Mouse (Mus musculus) embryonic stem cell, embryonic (primary cell): ENCODE results near the gene Fam71e2.

Experiments
- CTCF ChIA-PET, 4 experiments: fragments of 300-600 bp in 2 of 4; fragments of 350-600 bp in 2 of 4; sonication (Branson Sonifier 250); formaldehyde crosslinking; loops; one replicate each; lab custom pipeline; 2022; ENCODE audit warnings: inconsistent platforms in 2 of 4; lab: Charles Lee
- POLR2A ChIA-PET, 4 experiments: fragments of 300-600 bp in 2 of 4; fragments of 350-600 bp in 2 of 4; sonication (Branson Sonifier 250); formaldehyde crosslinking; loops; one replicate each; lab custom pipeline; 2022; ENCODE audit warnings: antibody characterized with exemption in 4 of 4, inconsistent platforms in 1 of 4; lab: Charles Lee

Gene Fam71e2

DNA sequence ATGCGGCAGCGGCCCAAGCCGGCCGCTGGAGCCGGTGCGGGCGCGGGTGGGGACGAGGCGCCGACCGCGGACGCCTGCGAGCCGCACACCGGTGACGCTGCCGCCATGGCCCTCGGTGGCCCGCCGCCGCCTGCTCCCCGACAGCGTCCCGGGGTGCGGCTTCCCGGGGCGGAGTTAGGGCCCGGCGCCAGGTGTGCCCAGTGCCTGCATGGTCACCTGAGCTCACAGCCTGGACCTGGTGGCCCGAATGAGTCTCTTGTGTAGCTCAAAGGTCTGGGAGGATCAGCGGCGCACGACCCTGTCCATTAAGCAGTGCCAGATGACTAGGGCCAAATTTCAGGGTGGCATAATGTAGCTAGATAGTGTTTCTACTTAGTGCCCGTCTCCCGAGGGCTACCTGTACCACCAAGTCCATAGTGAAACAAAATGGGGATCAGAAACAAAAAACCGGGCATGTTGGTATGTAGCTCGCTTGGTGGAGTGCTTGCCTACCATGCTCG, 18.4 kb upstream of the Fam71e2 start, which contains the start of gene Tmem238:
Gene Tmem238, minus strand, starts transcription at position 221 of the 500 bp plus-strand sequence.
- CTCF ChIA-PET = interaction anchor here (0.7 to 1.6 kb wide), 7 partner anchors 12 to 244 kb away, joined by 3 to 6 read pairs (median 3); partner anchors contain the start of gene Syt5 (in 1 of the 4)
- POLR2A ChIA-PET = interaction anchor here (0.6 to 25.1 kb wide), 98 partner anchors 8 to 1499 kb away, joined by 3 to 989 read pairs (median 5); partner anchors contain the start of genes Cox6b2 (in 4 of the 4), Hspbp1 (in 3 of the 4), Isoc2a (in 3 of the 4) and Kmt5c (in 3 of the 4)

DNA sequence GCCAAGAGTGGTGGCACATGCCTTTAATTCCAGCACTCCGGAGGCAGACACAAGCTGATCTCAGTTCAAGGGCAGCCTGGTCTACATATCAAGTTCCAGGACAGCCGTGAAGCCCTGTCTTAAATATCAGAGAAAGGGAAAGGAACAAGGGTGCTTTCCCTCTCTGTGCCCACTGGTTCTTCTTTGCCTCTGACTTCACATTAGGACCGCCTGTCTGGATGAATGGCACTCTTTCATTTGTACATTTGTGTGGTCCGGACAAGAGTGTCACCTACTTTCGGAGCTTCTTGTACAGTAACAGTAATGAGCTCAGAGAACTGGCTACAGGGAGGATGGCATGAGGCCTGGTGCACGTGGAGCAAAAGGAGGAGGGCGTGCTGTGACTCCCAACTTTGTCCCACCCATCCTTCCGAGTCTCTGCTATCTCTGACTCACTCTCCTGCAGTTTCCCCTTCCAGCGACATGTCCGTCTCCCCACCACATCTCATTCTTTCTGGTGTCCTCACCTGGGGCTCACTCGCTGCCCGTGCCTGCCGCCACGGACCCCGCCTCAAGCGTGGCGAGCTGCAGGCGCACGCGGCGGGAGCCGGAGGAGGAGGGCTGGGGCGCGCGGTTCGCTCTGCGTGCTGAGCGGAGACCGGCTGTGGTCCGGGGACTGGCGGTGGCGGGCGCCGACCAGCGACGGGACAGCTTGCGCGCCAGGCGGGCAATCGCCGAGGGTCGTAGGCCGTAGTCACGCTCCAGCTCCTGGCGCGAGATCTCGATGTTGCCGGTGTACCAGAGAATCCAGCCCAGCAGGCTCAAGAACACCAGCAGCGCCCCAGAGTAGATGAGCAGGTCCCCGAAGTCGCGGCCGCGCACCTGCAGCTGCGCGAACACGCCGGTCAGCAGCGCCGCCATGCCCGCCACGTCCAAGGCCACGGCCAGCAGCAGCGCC, 17.7 kb upstream of the Fam71e2 start:
- POLR2A ChIA-PET = interaction anchor here (0.5 to 25.1 kb wide), 112 partner anchors 7 to 1572 kb away, joined by 3 to 989 read pairs (median 5); partner anchors contain the start of genes Cox6b2 (in 4 of the 4), Hspbp1 (in 3 of the 4), Isoc2a (in 3 of the 4) and Kmt5c (in 3 of the 4)

DNA sequence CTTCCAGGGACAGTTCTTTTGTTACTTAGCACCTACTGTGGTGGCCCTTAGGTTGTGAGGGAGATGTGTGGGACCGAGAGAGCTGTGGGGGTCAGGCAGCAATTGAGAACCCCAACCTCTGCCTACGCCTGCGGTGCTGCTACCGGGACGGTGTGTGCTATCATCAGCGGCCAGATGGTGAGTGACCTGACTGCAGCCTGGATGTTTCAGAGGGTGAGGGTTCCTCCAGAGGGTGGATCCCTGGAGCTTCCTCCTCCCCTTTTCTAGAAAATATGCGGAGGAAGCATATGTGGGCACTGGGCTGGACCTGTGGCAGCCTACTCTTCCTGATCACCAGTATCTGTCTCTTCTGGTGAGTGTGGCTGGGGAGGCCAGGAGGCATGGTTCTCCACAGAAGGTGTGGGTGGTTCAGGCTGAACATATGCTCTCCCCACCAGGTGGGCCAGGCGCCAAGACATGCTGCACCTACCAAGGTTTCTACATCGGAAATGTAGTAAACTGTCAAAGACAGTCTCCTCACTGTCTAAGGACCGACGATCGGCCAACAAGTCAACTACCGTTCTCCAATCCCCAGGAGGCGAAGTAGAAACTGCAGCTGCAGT, 12.7 kb upstream of the Fam71e2 start:
- ChIA-PET POLR2A (interaction anchor here (0.6 to 9.8 kb wide), 28 partner anchors 9 to 285 kb away, joined by 3 to 132 read pairs (median 4); partner anchors contain the start of genes Rpl28 (in 4 of the 4), Cox6b2 (in 3 of the 4), Ube2s (in 3 of the 4) and Kmt5c (in 2 of the 4)), CTCF (interaction anchor here in 3 of 4 experiments (0.6 to 1.4 kb wide), 5 partner anchors 23 to 128 kb away, joined by 3 to 6 read pairs (median 3); partner anchors contain the start of genes Cox6b2 (in 1 of the 3) and Hspbp1 (in 1 of the 3))

More for the DNA sequence above, 17.7 kb upstream of the Fam71e2 start:
- CTCF ChIA-PET = interaction anchor here (0.5 to 1.6 kb wide), 8 partner anchors 12 to 241 kb away, joined by 3 to 6 read pairs (median 3); partner anchors contain the start of gene Syt5 (in 1 of the 4)

DNA sequence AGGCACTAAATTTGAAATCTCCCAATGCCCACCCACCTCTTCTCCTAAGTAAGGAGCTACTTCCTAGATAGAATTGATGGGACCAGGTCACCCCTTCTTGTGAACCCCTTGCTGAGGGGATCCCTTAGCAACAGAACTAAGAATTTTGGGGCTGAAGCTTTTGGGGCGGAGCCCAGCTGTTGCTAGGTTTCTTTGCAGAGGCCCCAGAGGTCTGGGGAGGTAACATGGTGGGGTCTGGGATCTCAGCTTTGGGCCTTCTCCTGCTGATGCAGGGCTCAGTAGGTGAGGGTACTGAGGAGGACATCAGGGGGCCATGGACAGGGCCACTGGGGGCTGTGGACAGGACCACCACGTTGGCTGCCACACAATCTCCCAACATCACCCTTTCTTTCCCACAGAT, 11.7 kb upstream of the Fam71e2 start, which contains the start of the genes Il11 and Tmem190:
Gene Il11, minus strand, starts transcription at position 101 of the 400 bp plus-strand sequence.
Gene Tmem190, plus strand, starts transcription at position 179 of the 400 bp plus-strand sequence.
- POLR2A ChIA-PET = interaction anchor here (0.5 to 9.8 kb wide), 17 partner anchors 10 to 251 kb away, joined by 3 to 132 read pairs (median 6); partner anchors contain the start of genes Rpl28 (in 4 of the 4), Cox6b2 (in 2 of the 4) and Ube2s (in 2 of the 4)
- CTCF ChIA-PET = interaction anchor here in 3 of 4 experiments (0.6 to 1.4 kb wide), 3 partner anchors 24 to 255 kb away, joined by 3 to 4 read pairs (median 3); no protein-coding TSS in a partner anchor

DNA sequence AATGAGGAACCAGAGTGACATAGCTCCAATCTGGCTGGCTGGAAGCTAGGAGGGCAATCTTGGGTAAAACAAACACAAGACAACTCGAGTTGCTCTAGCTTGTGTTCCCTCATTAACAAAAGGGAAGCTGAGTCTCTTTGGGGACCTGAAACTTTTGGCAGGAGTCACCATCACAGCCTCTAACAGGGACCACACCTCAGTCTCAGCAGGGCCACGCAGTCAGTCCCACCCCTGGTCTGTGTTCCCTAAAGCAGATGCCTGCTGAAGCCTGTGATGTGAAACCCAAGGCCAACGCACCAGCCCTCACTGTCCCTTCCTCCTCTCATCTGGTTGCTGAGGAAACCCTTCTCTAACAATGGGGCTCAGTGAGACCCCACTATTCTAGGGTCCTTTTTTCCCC, 11.0 kb upstream of the Fam71e2 start:
- CTCF ChIA-PET = interaction anchor here in 2 of 4 experiments (0.6 to 1.5 kb wide), 3 partner anchors 77 to 254 kb away, joined by 3 to 4 read pairs (median 4); no protein-coding TSS in a partner anchor
- POLR2A ChIA-PET = interaction anchor here in 3 of 4 experiments (0.7 to 9.8 kb wide), 21 partner anchors 7 to 222 kb away, joined by 3 to 132 read pairs (median 8); partner anchors contain the start of genes Rpl28 (in 3 of the 3), Cox6b2 (in 2 of the 3), Ube2s (in 2 of the 3) and Kmt5c (in 1 of the 3)

DNA sequence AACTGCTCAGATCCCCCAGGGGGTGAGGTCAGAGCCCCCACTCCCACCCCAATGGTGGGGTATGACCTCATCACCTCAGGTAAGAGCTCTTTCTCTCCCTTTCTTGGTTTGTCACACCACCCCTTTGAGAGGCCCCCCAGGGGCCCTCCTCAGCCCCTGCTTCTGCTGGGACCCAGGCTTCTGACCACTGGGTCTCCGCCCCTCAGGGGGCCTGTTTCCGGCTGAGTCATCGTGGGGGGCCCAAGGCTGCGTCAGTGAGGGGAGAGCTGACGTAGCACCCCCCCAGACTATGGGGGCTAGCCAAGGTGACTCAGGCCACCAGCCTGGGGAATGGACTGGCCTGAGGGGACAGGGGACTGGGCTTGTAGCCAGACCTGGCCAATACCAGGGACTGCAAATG, 8.8 kb upstream of the Fam71e2 start:
- ChIA-PET CTCF (interaction anchor here in 1 of 4 experiments (1.1 kb wide), 1 partner anchor 27 kb away, joined by 3 read pairs; the partner anchor contains the start of gene Cox6b2), POLR2A (interaction anchor here in 3 of 4 experiments (0.5 to 10.9 kb wide), 15 partner anchors 9 to 163 kb away, joined by 3 to 152 read pairs (median 9); partner anchors contain the start of genes Rpl28 (in 3 of the 3), Cox6b2 (in 2 of the 3), Tmem238 (in 2 of the 3) and Ube2s (in 1 of the 3))

DNA sequence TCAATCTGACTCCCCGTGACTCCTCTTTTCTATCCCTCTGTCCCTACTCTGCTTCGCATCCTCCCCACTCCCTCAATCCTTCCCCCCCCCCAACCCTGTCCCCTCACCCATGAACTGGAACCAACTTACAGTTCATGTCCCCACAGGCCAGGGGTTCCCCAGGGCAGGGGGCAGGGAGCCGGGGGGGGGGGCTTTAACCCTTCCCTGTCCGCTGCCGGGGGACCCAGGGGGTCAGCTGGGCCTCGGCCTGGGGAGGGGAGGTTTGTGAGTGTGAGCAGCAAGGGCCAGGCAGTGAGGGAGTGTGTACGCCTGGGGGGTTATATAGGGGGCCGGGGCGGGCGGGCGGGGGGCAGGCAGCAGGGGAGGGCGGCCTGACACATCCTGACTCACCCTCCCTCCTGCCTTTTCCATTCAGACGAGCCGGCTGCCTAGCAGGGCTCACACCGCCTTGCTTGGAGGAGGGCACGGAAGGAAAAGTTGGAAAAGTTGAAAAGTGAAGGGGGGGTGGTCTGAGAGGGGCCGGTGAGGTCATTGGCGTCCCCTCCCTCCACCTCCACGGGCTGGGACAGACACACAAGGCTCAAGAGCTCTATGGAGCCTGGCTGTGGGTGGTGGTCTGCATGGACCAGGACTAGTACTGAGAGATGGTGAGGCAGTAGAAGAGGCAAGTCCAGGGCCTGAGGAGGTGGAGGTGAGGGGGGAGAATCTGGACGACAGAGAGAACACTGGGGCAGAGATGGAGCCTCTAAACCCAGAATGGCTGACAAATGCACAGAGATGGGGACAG, 6.9 kb upstream of the Fam71e2 start:
- POLR2A ChIA-PET = interaction anchor here (0.5 to 10.9 kb wide), 41 partner anchors 8 to 231 kb away, joined by 3 to 152 read pairs (median 7); partner anchors contain the start of genes Rpl28 (in 4 of the 4), Tmem238 (in 4 of the 4), Cox6b2 (in 3 of the 4) and Ube2s (in 3 of the 4)
- CTCF ChIA-PET = interaction anchor here in 3 of 4 experiments (0.5 to 1.3 kb wide), 4 partner anchors 11 to 221 kb away, joined by 3 to 10 read pairs (median 5); partner anchors contain the start of genes Shisa7 (in 1 of the 3) and Tmem238 (in 1 of the 3)

DNA sequence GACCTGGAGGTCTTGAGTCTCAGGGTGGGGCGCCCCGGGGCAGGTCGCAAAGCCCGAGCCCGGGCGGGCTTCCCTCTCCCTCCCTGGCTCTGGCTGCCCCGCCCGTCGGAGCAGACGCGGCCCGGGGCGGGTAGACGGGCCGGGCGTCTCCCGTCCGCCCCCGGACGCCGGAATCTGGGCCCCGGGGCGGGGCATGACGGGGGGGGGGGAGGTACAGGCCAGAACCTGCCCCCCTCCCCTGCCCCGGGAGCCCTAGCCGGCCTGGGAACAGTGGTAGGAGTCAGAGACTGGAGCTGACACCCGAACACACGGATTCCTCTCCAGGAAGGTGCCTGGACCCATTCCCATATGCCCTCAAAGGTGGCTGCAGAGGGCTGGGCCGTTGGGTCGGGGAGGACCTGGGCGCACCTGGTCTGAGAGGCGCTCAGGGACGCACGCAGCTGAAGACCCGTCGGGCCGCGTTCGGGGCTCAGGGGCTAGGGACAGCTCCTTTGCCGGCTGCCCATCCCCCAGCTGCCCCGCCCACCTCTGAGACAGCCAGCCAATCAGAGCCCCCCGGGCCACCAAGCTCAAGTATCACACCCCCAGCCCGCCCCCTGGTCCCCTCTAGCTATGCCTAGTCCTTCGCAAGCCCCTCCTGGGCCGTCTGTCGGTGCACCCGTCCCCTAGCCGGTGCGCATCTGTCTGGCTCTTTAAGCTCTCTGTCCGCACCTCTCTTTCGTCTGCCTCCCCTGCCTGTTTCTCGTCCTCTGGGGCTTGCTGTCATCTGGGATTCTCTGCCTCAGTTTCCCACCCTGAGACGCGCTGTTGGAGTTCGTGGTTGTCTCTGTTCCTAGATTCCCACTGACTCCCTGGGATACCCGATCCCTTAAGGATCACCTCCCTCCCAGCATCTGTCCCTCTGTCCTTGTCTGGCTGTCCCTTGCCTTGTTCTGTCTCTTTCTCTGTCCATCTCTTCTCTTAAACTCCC, 6.0 kb upstream of the Fam71e2 start:
- CTCF ChIA-PET = interaction anchor here (0.5 to 1.6 kb wide), 10 partner anchors 9 to 232 kb away, joined by 3 to 10 read pairs (median 4); partner anchors contain the start of genes Shisa7 (in 1 of the 4) and Tmem238 (in 1 of the 4)
- POLR2A ChIA-PET = interaction anchor here (0.5 to 10.9 kb wide), 55 partner anchors 9 to 162 kb away, joined by 3 to 152 read pairs (median 6); partner anchors contain the start of genes Cox6b2 (in 4 of the 4), Rpl28 (in 4 of the 4), Tmem238 (in 4 of the 4) and Ube2s (in 3 of the 4)

DNA sequence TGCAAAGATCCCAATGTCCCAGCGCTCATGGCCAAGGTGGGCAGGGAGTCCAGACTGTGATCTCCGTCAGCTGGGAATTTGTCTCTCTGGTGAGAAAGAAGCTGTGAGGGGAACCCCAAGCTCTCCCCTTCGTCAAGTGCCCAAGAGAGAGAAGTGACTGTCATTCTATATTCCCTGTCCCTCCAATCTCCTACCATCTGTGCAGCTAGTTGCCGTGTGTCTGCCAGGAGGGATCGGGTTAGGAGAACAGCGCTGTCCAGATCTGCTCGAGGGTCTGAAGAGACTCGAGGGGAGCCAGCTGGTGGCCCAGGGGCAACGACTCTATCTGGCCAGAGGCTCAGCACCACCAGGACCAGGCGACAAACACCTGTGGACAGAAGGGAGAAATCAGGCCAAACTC, 5.0 kb upstream of the Fam71e2 start:
- ChIA-PET POLR2A (interaction anchor here (0.8 to 10.9 kb wide), 30 partner anchors 10 to 287 kb away, joined by 3 to 152 read pairs (median 10); partner anchors contain the start of genes Rpl28 (in 4 of the 4), Tmem238 (in 4 of the 4), Cox6b2 (in 3 of the 4) and Ube2s (in 2 of the 4)), CTCF (interaction anchor here in 2 of 4 experiments (1.0 to 1.6 kb wide), 3 partner anchors 10 to 71 kb away, joined by 3 to 7 read pairs (median 3); no protein-coding TSS in a partner anchor)

DNA sequence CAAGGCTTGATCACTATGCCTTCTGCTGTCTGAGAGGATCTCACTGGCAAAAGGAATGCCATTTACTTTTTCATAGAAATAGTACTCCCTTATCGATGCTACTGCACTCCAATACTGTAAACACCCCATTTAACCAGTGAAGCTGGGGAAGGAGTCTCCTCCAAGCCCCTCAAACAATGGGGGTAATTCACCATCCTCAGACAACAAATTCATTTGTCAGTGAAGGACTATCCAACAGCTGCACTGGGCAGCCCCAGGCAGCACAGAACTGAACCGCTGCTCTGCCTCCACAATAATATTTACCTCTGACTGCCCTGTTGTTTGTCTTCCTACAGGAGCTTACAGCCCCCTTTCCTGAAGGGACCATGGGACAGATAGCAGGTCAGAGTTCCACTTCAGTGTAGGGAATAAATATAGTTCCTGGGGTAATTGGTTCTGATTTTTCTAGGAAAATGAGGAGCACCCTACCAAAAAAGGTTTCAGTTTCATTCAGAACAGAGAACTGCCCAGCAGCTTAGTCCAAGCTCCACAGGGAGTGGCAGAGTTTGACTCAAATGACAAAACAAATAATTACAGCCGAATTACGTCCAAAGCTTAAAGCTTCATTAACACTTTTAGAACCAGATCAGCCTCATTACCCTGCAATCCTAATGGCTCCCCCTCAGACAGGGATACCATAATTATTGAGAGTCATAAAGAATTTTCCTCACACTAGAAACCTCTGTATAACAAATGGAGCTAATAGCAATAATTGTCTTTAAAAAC, 6.0 kb downstream of the Fam71e2 start:
- POLR2A ChIA-PET = interaction anchor here (0.8 to 2.8 kb wide), 18 partner anchors 11 to 60 kb away, joined by 3 to 28 read pairs (median 6); partner anchors contain the start of genes Cox6b2 (in 4 of the 4), Rpl28 (in 3 of the 4), Tmem238 (in 2 of the 4) and Ube2s (in 2 of the 4)
- CTCF ChIA-PET = interaction anchor here in 1 of 4 experiments (0.9 to 1.1 kb wide), 2 partner anchors 12 to 28 kb away, joined by 3 read pairs; partner anchors contain the start of gene Rpl28

DNA sequence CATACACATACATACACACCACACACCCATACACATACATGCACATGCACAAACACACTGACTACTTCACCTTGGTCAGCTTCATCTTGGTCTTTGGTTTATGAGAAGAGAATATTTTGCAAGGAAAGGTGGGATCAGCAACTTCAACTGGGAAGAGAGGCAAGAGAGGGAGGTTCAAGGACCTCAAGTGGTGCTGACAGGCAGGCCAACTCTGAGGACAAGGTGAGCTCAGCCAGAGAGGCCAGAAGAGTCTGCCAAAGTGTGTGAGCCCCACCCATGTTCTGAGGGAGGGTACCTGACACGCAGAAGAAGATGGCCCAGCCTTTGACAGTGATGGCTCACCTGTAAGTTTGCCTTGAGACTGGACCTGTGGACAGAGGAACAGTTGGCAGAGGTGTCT, 11.4 kb downstream of the Fam71e2 start:
- POLR2A ChIA-PET = interaction anchor here in 1 of 4 experiments (0.9 to 1.1 kb wide), 2 partner anchors 17 to 53 kb away, joined by 3 to 4 read pairs; no protein-coding TSS in a partner anchor
- CTCF ChIA-PET = no interaction called here

DNA sequence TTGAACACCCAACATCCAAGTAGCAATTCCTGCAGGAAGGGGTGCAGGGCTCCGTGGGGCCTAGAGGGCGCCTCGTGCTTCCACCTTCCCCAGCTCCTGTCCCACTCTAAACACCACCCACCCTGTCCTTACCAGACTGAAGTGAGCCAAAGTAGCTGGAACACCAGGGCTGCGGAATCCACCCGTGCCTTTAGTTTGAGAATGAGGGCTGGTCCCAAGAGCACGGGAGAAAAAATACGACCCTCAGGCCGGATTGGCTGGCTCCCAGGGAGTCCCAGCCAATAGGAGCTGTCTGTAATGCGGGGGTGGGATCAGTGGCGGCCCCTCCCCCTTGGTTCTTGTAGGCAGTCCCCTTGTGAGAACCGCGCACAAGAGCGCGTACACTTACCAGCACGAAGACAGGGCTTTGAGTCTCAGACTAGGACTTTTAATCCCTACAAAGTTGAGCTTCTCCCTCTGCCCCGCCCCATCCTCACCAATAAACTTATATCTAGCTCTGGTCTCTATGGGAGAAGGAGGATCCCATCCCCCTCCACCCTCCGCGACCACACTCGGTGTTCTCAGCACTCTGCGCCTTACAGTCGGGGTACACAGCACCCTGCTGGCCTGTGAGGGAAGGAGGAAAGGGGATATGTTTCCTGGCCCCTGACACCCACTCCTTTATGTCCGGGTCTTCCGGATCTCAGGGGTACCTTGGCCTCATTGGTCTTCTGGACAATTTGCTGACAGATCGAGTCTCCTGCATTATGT, 18.1 kb downstream of the Fam71e2 start, which contains the start of gene Cox6b2:
Gene Cox6b2, minus strand, starts transcription at position 274 of the 750 bp plus-strand sequence.
- POLR2A ChIA-PET = interaction anchor here (0.5 to 10.8 kb wide), 216 partner anchors 8 to 1610 kb away, joined by 3 to 419 read pairs (median 6); partner anchors contain the start of genes Rpl28 (in 4 of the 4), Tmem238 (in 4 of the 4), Hspbp1 (in 3 of the 4) and Isoc2a (in 3 of the 4)
- CTCF ChIA-PET = interaction anchor here in 3 of 4 experiments (0.5 to 2.4 kb wide), 21 partner anchors 13 to 245 kb away, joined by 3 to 15 read pairs (median 4); partner anchors contain the start of genes Hspbp1 (in 1 of the 3), Kmt5c (in 1 of the 3), Rpl28 (in 1 of the 3) and Sbk2 (in 1 of the 3)
